Mouse (Mus musculus): ENCODE results near the gene Fbxl12.

Fbxl12 gene

GRCm38 (mm10) chr9:20680378-20680958 is 35.9 kb upstream of the Fbxl12 start:
- no peak for TF ChIP-seq NANOG (IDR thresholded peaks at IDR 0.05; ENCODE audit: borderline replicate concordance, low read length)
- Histone ChIP-seq H3K27me3 (ENCODE audit: insufficient read depth, low read length) (0 out of 2 replicates have a peak, but pooled peaks cover 7% of the 10 kb centered on the region), H3K4me1 (replicated peaks; ENCODE audit: low read depth, low read length) (peaks cover 1% of the 10 kb centered on the region), H3K9me3 (ENCODE audit: low read length) (0 out of 2 replicates have a peak, but pooled peaks cover 3% of the 10 kb centered on the region), H3K4me3 (replicated peaks; ENCODE audit: low read length) (no peak overlapping the region), H3K36me3 (ENCODE audit: insufficient read depth, low read length) (no peaks in the 10 kb centered on the region)

- H3K36me3 ChIP-seq (ENCODE audit: insufficient read depth, low read length), result no peaks in the 10 kb centered on the region
- H3K27me3 ChIP-seq (ENCODE audit: insufficient read depth, low read length), result 0 out of 2 replicates have a peak, but pooled peaks cover 7% of the 10 kb centered on the region
- H3K4me3 ChIP-seq (replicated peaks; ENCODE audit: low read length), result no peak overlapping the region
- TF ChIP-seq NANOG (IDR thresholded peaks at IDR 0.05; ENCODE audit: borderline replicate concordance, low read length), result no peak
- no peak for TF ChIP-seq CTCF (conservative IDR thresholded peaks at IDR 0.05; ENCODE audit: low read length)
- TF ChIP-seq POU5F1 (IDR thresholded peaks at IDR 0.05; ENCODE audit: borderline replicate concordance, low read length), result no peak
- H3K9me3 ChIP-seq (ENCODE audit: low read length), result peaks cover 6% of the 10 kb centered on the region; the same call in 1 of the 2 replicates
- H3K4me1 ChIP-seq (replicated peaks; ENCODE audit: low read depth, low read length), result no peaks in the 10 kb centered on the region
These were observed 33.3 kb upstream of the Fbxl12 start for GRCm38 (mm10) chr9:20677892-20678291.

- H3K27me3 ChIP-seq (ENCODE audit: insufficient read depth, low read length), result 0 out of 2 replicates have a peak, but pooled peaks cover 7% of the 10 kb centered on the region
- TF ChIP-seq NANOG (IDR thresholded peaks at IDR 0.05; ENCODE audit: borderline replicate concordance, low read length), result no peak
- no peak for TF ChIP-seq CTCF (conservative IDR thresholded peaks at IDR 0.05; ENCODE audit: low read length)
- TF ChIP-seq POU5F1 (IDR thresholded peaks at IDR 0.05; ENCODE audit: borderline replicate concordance, low read length), result no peak
- H3K4me3 ChIP-seq (replicated peaks; ENCODE audit: low read length), result 0 out of 2 replicates have a peak overlapping the region, but pooled peaks have one; percentile 7
- H3K36me3 ChIP-seq (ENCODE audit: insufficient read depth, low read length), result no peaks in the 10 kb centered on the region
- H3K4me1 ChIP-seq (replicated peaks; ENCODE audit: low read depth, low read length), result peaks cover 11% of the 10 kb centered on the region
- H3K9me3 ChIP-seq (ENCODE audit: low read length), result peaks cover 4% of the 10 kb centered on the region; the same call in 1 of the 2 replicates
These were observed 27.5 kb upstream of the Fbxl12 start for GRCm38 (mm10) chr9:20672047-20672446.

- Histone ChIP-seq H3K4me1 (replicated peaks; ENCODE audit: low read depth, low read length) (peaks cover 50% of the 10 kb centered on the region), H3K36me3 (ENCODE audit: insufficient read depth, low read length) (peaks cover 31% of the 10 kb centered on the region), H3K9me3 (ENCODE audit: low read length) (peaks cover 3% of the 10 kb centered on the region; the same call in 1 of the 2 replicates), H3K4me3 (replicated peaks; ENCODE audit: low read length) (no peak overlapping the region), H3K27me3 (ENCODE audit: insufficient read depth, low read length) (0 out of 2 replicates have a peak, but pooled peaks cover 3% of the 10 kb centered on the region)
- no peak for TF ChIP-seq POU5F1 (IDR thresholded peaks at IDR 0.05; ENCODE audit: borderline replicate concordance, low read length)
- TF ChIP-seq NANOG (IDR thresholded peaks at IDR 0.05; ENCODE audit: borderline replicate concordance, low read length), result no peak
- TF ChIP-seq CTCF (conservative IDR thresholded peaks at IDR 0.05; ENCODE audit: low read length), result no peak
These were observed 23.5 kb upstream of the Fbxl12 start for GRCm38 (mm10) chr9:20668065-20668464.

GRCm38 (mm10) chr9:20666510-20667034 is 22.0 kb upstream of the Fbxl12 start:
- TF ChIP-seq NANOG (IDR thresholded peaks at IDR 0.05; ENCODE audit: borderline replicate concordance, low read length), result no peak
- no peaks in the 10 kb centered on the region for H3K9me3 ChIP-seq (ENCODE audit: low read length)
- H3K27me3 ChIP-seq (ENCODE audit: insufficient read depth, low read length), result 0 out of 2 replicates have a peak, but pooled peaks cover 3% of the 10 kb centered on the region
- peaks cover 58% of the 10 kb centered on the region for H3K4me1 ChIP-seq (replicated peaks; ENCODE audit: low read depth, low read length)
- peaks cover 46% of the 10 kb centered on the region for H3K36me3 ChIP-seq (ENCODE audit: insufficient read depth, low read length)
- no peak overlapping the region for H3K4me3 ChIP-seq (replicated peaks; ENCODE audit: low read length)

GRCm38 (mm10) chr9:20665925-20666324 is 21.4 kb upstream of the Fbxl12 start:
- H3K4me3 ChIP-seq (replicated peaks; ENCODE audit: low read length), result no peak overlapping the region
- TF ChIP-seq CTCF (conservative IDR thresholded peaks at IDR 0.05; ENCODE audit: low read length), result no peak
- no peak for TF ChIP-seq NANOG (IDR thresholded peaks at IDR 0.05; ENCODE audit: borderline replicate concordance, low read length)
- TF ChIP-seq POU5F1 (IDR thresholded peaks at IDR 0.05; ENCODE audit: borderline replicate concordance, low read length), result no peak
- peaks cover 52% of the 10 kb centered on the region for H3K36me3 ChIP-seq (ENCODE audit: insufficient read depth, low read length)
- H3K9me3 ChIP-seq (ENCODE audit: low read length), result no peaks in the 10 kb centered on the region
- 0 out of 2 replicates have a peak, but pooled peaks cover 3% of the 10 kb centered on the region for H3K27me3 ChIP-seq (ENCODE audit: insufficient read depth, low read length)
- peaks cover 63% of the 10 kb centered on the region for H3K4me1 ChIP-seq (replicated peaks; ENCODE audit: low read depth, low read length)

GRCm38 (mm10) chr9:20664982-20665637 is 20.5 kb upstream of the Fbxl12 start:
- peaks cover 72% of the 10 kb centered on the region for H3K4me1 ChIP-seq (replicated peaks; ENCODE audit: low read depth, low read length)
- no peaks in the 10 kb centered on the region for H3K27me3 ChIP-seq (ENCODE audit: insufficient read depth, low read length)
- no peak overlapping the region for H3K4me3 ChIP-seq (replicated peaks; ENCODE audit: low read length)
- no peaks in the 10 kb centered on the region for H3K9me3 ChIP-seq (ENCODE audit: low read length)
- H3K36me3 ChIP-seq (ENCODE audit: insufficient read depth, low read length), result peaks cover 60% of the 10 kb centered on the region
- no peak for TF ChIP-seq CTCF (conservative IDR thresholded peaks at IDR 0.05; ENCODE audit: low read length)
- no peak for TF ChIP-seq NANOG (IDR thresholded peaks at IDR 0.05; ENCODE audit: borderline replicate concordance, low read length)

GRCm38 (mm10) chr9:20664366-20664765 is 19.8 kb upstream of the Fbxl12 start:
- Histone ChIP-seq H3K36me3 (ENCODE audit: insufficient read depth, low read length) (peaks cover 68% of the 10 kb centered on the region), H3K4me3 (replicated peaks; ENCODE audit: low read length) (no peak overlapping the region), H3K9me3 (ENCODE audit: low read length) (no peaks in the 10 kb centered on the region), H3K4me1 (replicated peaks; ENCODE audit: low read depth, low read length) (peaks cover 79% of the 10 kb centered on the region), H3K27me3 (ENCODE audit: insufficient read depth, low read length) (no peaks in the 10 kb centered on the region)
- TF ChIP-seq CTCF (conservative IDR thresholded peaks at IDR 0.05; ENCODE audit: low read length) (no peak), POU5F1 (IDR thresholded peaks at IDR 0.05; ENCODE audit: borderline replicate concordance, low read length) (no peak)

Data from E14TG2a.4 (cell line).